Mouse (Mus musculus): Measurements from ENCODE around the gene Tcf3. TPM values are rescaled to one million over a fixed set of nuclear protein-coding genes. Genes with fewer than 3 reads are reported as not detected.

Gene Tcf3
- polyA plus RNA-seq (2015; fragmentation: Nextera tagmentation; extraction: Ambion mirVana): 63.7 and 74.6 TPM in 2 replicates

DNA sequence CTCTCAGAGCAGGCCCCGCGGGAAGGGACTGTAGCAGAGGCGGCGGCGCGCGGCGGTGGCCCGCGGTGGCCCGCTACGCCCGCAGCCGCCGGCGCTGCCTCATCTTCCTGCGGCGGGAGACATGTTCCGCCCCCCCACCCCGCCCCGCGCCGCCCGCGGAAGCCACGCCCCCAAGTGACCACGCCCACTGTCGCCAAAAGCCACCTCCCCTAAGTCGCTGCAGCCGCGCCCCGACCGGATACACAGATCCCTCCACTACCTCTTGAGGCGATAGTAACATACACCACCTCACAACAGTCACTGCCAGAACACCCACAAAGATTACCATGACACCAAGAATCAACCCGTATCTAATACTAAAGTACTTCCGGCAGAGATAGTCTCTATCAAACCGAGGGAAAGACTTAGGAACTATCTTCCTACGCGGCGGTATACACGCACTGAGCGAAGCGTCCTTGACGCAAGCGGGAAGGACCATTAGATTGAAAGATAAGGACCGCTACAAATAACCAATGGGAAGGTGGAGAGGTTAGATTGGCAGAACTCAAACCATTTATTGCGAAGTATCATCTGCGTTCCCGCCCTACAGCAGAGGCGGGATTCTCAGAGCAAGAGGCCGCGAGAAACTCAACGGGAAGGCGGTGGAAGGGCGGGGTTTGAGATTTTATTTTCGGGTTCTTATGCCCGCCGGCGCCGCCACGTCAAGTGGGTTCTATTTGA, at the start of gene Tcf3:
TSS of gene Tcf3 (minus strand) at position 135 of the 720 bp plus-strand sequence.
- Histone ChIP-seq H3K9ac (replicated peaks; ENCODE audit: low read depth, low read length) (peak within 1 kb of the TSS; percentile 95), H3K36me3 (ENCODE audit: control insufficient read depth, insufficient read depth) (peaks cover 4% of the 10 kb centered on the region; the same call in 1 of the 2 replicates), H3K27ac (ENCODE audit: low read length) (peak within 1 kb of the TSS; percentile 87), H3K27me3 (replicated peaks; ENCODE audit: control insufficient read depth, insufficient read depth, low read length) (no peaks in the 10 kb centered on the region), H3K4me2 (ENCODE audit: low read length) (peak within 1 kb of the TSS; percentile 70), H3K9me3 (ENCODE audit: control insufficient read depth, low read length) (no peaks in the 10 kb centered on the region), H3K4me1 (replicated peaks; ENCODE audit: control insufficient read depth, insufficient read depth, low read length) (peaks cover 26% of the 10 kb centered on the region), H3K4me3 (replicated peaks; ENCODE audit: low read length) (peak within 1 kb of the TSS; percentile 90)
- under 1% methylated on average over 61 of the region's 61 CpGs for WGBS
- peak; percentile 96 for ATAC-seq

DNA sequence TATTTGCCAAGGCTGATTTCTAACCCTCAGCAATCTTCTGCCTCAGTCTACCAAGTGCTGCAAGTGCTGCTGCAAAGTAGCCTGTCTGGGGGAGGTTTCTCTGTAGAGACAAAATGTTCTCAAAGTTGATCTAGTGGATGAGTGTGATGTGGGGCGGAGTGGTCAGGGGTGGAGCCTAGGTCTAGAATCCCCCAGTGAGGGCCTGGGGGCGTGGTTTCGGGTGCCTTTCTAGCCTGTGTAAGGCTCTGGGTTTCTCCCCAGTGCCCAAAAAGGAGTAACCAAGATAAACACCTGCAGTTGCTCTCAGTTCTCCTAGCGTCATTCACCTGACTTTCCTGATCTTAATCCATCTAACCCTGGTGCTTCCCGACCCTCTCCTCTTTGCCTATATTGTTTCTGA, 47.6 kb upstream of the Tcf3 start:
- 14% methylated on average over 5 of the region's 5 CpGs for WGBS
- ATAC-seq: no peak
- Histone ChIP-seq H3K4me2 (ENCODE audit: low read length) (no peak overlapping the region), H3K27me3 (replicated peaks; ENCODE audit: control insufficient read depth, insufficient read depth, low read length) (peaks cover 11% of the 10 kb centered on the region), H3K4me1 (replicated peaks; ENCODE audit: control insufficient read depth, insufficient read depth, low read length) (no peaks in the 10 kb centered on the region), H3K36me3 (ENCODE audit: control insufficient read depth, insufficient read depth) (no peaks in the 10 kb centered on the region), H3K9ac (replicated peaks; ENCODE audit: low read depth, low read length) (no peak overlapping the region), H3K4me3 (replicated peaks; ENCODE audit: low read length) (no peak overlapping the region), H3K9me3 (ENCODE audit: control insufficient read depth, low read length) (no peaks in the 10 kb centered on the region), H3K27ac (ENCODE audit: low read length) (no peak overlapping the region)

DNA sequence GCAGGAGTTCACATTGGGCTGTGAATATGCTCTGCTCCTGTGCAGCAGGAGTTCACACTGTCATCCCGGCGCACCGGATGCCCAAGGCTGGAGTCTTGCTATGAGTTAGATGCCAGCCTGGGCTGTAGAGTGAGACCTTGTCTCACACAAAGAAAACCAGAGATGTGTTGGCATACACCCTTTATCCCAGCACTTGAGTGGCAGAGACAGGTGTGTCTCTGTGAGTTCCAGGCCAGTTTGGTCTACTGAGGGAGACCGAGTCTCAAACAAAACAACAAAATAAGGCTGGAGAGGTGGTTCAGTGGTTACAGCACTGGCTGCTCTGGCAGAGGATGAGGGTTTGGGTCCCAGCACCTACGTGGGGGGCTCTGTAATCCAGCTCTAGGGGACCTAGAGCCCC, 45.1 kb upstream of the Tcf3 start:
- H3K4me3 ChIP-seq (replicated peaks; ENCODE audit: low read length): no peak overlapping the region
- H3K4me1 ChIP-seq (replicated peaks; ENCODE audit: control insufficient read depth, insufficient read depth, low read length): peaks cover 8% of the 10 kb centered on the region
- no peak overlapping the region for H3K27ac ChIP-seq (ENCODE audit: low read length)
- no peaks in the 10 kb centered on the region for H3K9me3 ChIP-seq (ENCODE audit: control insufficient read depth, low read length)
- H3K9ac ChIP-seq (replicated peaks; ENCODE audit: low read depth, low read length): no peak overlapping the region
- no peak for ATAC-seq
- no peaks in the 10 kb centered on the region; the same call in 1 of the 2 replicates for H3K27me3 ChIP-seq (replicated peaks; ENCODE audit: control insufficient read depth, insufficient read depth, low read length)
- H3K36me3 ChIP-seq (ENCODE audit: control insufficient read depth, insufficient read depth): no peaks in the 10 kb centered on the region
- WGBS: 79% methylated on average over 5 of the region's 5 CpGs
- no peak overlapping the region for H3K4me2 ChIP-seq (ENCODE audit: low read length)

DNA sequence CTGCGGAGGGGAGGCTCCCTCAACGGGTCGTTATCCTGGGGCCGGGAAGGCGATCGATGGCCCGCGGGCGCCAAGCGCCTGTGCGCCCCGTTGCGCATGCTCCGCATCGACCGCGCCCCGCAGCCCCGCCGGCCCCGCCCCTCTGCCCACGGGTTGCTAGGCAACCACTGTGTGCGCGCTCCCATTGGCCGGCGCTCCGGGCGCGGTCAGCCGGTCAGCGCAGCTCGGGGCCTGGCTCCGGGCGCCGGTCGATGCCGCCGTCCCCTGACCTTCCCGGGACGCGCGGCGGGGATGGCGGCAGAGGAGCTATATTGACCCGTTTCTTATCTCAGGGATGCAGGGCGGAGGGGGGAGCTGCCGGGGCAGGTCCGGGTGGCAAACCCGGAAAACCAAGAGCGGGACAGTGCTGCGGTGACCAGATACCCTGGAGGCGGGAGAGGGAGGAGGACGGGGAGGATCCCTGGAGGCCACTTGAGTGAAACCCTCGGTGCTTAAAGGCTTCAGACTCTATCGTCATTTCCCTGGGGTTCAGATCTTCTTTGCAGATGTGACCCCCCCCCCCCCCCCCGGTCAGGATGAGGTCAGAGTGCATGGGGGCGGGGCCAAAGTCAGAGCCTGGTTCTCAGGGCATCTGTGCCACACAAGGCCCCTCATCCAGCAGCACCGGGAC, 42.0 kb upstream of the Tcf3 start:
- peak overlapping the region; percentile 79 for H3K4me3 ChIP-seq (replicated peaks; ENCODE audit: low read length)
- H3K27ac ChIP-seq (ENCODE audit: low read length): peak overlapping the region; percentile 70
- under 1% methylated on average over 56 of the region's 58 CpGs for WGBS
- H3K4me1 ChIP-seq (replicated peaks; ENCODE audit: control insufficient read depth, insufficient read depth, low read length): peaks cover 8% of the 10 kb centered on the region
- H3K4me2 ChIP-seq (ENCODE audit: low read length): peak overlapping the region; percentile 74
- peak overlapping the region; percentile 73 for H3K9ac ChIP-seq (replicated peaks; ENCODE audit: low read depth, low read length)
- no peaks in the 10 kb centered on the region for H3K9me3 ChIP-seq (ENCODE audit: control insufficient read depth, low read length)
- H3K27me3 ChIP-seq (replicated peaks; ENCODE audit: control insufficient read depth, insufficient read depth, low read length): peaks cover 3% of the 10 kb centered on the region; the same call in 1 of the 2 replicates
- H3K36me3 ChIP-seq (ENCODE audit: control insufficient read depth, insufficient read depth): no peaks in the 10 kb centered on the region
- ATAC-seq: peak; percentile 91

DNA sequence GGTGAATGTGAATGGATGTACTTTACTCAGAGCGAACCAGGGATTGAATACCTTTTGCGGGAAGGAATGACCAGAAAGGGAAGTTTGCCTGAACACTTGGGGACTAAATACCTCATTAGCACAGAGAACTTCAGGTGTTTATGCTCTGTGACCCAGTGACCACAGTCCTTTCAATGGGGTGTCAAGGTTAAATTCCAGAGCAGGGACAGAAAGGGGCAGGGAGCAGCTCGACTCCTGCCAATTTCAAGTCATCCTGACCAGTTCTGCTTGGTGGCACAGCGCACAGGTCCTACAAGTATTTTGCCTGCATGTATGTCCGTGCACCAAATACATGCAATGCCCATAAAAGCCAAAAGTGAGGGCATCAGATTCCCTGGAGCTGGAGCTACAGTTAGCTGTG, 31.6 kb upstream of the Tcf3 start:
- H3K27me3 ChIP-seq (replicated peaks; ENCODE audit: control insufficient read depth, insufficient read depth, low read length): 0 out of 2 replicates have a peak, but pooled peaks cover 3% of the 10 kb centered on the region
- no peaks in the 10 kb centered on the region for H3K9me3 ChIP-seq (ENCODE audit: control insufficient read depth, low read length)
- H3K27ac ChIP-seq (ENCODE audit: low read length): no peak overlapping the region
- H3K36me3 ChIP-seq (ENCODE audit: control insufficient read depth, insufficient read depth): no peaks in the 10 kb centered on the region
- no peak overlapping the region for H3K4me3 ChIP-seq (replicated peaks; ENCODE audit: low read length)
- H3K4me2 ChIP-seq (ENCODE audit: low read length): no peak overlapping the region
- WGBS: 60% methylated on average over 5 of the region's 5 CpGs
- H3K4me1 ChIP-seq (replicated peaks; ENCODE audit: control insufficient read depth, insufficient read depth, low read length): peaks cover 5% of the 10 kb centered on the region; the same call in 1 of the 2 replicates
- no peak for ATAC-seq
- H3K9ac ChIP-seq (replicated peaks; ENCODE audit: low read depth, low read length): no peak overlapping the region

DNA sequence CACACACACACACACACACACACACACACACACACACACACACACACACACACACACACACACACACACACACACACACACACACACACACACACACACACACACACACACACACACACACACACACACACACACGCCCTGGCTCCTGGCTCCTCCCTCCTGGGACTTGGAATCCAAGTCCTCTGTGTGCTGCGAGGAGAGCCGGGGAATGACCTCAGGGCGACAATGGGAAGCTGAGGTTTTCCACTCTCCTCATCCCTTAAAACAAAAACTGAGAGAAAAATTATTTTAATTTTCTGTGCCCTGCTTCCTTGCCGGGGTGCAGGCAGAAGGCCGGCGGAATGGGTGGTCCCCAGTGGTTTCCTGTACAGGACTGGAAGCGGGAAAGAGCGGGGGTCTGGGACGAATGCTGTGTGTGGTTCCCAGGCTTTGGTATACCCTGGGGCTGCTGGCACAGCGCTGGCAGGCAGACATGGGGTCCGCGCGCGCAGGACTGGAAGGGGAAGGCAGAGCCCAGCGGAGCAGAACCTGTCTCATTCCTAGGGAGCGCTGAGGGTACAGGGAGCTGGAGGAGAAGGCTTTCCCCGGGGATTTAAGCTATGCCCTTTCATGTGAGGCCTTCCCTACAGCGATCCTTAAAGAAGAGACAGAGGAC, 31.1 kb upstream of the Tcf3 start:
- ATAC-seq: no peak
- Histone ChIP-seq H3K4me1 (replicated peaks; ENCODE audit: control insufficient read depth, insufficient read depth, low read length) (peaks cover 5% of the 10 kb centered on the region; the same call in 1 of the 2 replicates), H3K4me3 (replicated peaks; ENCODE audit: low read length) (no peak overlapping the region), H3K27me3 (replicated peaks; ENCODE audit: control insufficient read depth, insufficient read depth, low read length) (0 out of 2 replicates have a peak, but pooled peaks cover 3% of the 10 kb centered on the region), H3K36me3 (ENCODE audit: control insufficient read depth, insufficient read depth) (no peaks in the 10 kb centered on the region), H3K4me2 (ENCODE audit: low read length) (peak overlapping the region; percentile 24), H3K27ac (ENCODE audit: low read length) (no peak overlapping the region), H3K9me3 (ENCODE audit: control insufficient read depth, low read length) (no peaks in the 10 kb centered on the region), H3K9ac (replicated peaks; ENCODE audit: low read depth, low read length) (0 out of 2 replicates have a peak overlapping the region, but pooled peaks have one; percentile 32)
- 4% methylated on average over 19 of the region's 19 CpGs for WGBS

DNA sequence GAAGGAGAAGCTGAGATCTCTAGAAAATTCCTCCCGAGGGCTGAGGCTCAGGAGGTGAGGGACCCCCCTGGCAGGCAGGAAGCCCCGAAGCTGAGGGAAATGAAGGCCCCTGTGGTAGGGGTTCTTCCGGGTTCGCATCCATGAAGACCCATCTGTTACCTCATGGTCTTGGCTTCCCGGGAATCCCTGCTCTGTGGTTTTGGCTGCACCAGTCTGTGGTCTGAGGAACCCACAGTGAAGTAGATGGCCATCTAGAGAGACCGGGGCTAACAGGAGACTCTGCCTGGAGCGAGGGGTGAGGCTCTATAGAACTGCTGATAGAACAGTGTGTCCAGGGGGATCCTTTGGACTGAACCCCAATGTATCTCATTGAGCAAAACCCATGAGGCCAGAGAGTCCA, 27.9 kb upstream of the Tcf3 start:
- no peaks in the 10 kb centered on the region for H3K36me3 ChIP-seq (ENCODE audit: control insufficient read depth, insufficient read depth)
- no peak overlapping the region for H3K4me2 ChIP-seq (ENCODE audit: low read length)
- H3K9me3 ChIP-seq (ENCODE audit: control insufficient read depth, low read length): no peaks in the 10 kb centered on the region
- no peak overlapping the region for H3K27ac ChIP-seq (ENCODE audit: low read length)
- H3K9ac ChIP-seq (replicated peaks; ENCODE audit: low read depth, low read length): no peak overlapping the region
- peaks cover 5% of the 10 kb centered on the region; the same call in 1 of the 2 replicates for H3K4me1 ChIP-seq (replicated peaks; ENCODE audit: control insufficient read depth, insufficient read depth, low read length)
- H3K4me3 ChIP-seq (replicated peaks; ENCODE audit: low read length): no peak overlapping the region
- 0 out of 2 replicates have a peak, but pooled peaks cover 3% of the 10 kb centered on the region for H3K27me3 ChIP-seq (replicated peaks; ENCODE audit: control insufficient read depth, insufficient read depth, low read length)
- WGBS: 81% methylated on average over 7 of the region's 7 CpGs
- no peak for ATAC-seq

DNA sequence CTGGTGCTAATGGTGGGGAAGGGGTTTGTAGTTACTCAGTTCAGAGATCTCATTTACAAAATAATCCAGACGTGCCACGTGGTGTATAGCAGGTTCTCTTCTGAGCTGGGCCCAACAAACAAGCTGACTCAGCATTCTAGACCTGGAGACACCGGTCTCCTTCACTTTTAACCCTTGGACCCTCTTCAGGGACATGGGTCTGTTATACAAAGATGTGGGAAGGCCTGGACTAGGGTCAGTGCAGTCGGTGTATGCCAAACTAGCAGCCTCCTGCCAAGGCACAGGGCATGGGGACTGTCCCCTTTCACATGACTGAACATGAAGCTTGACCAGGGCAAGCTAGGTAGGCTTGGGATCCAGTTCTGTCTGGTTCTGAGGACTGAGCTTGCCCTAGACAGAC, 26.9 kb upstream of the Tcf3 start:
- no peaks in the 10 kb centered on the region for H3K36me3 ChIP-seq (ENCODE audit: control insufficient read depth, insufficient read depth)

DNA sequence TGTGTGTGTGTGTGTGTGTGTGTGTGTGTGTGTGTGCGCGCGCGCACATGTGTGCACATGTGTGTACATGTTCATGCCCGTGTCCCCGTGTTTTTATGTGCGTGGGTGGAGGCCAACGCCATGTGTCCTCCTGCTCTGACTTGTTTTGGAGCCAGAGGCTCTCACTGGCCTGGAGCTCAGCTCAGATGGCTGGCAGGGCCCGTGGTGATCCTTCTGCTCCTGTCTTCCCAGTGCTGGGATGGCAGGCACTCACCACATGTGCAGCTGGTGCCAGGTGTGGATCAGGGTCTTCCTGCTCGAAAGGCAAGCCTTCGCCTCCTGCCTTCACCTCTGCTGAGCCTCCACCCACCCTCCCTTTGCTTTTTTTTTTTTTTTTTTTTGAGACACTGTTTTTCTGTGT, 26.2 kb upstream of the Tcf3 start:
- Histone ChIP-seq H3K27ac (ENCODE audit: low read length) (no peak overlapping the region), H3K4me3 (replicated peaks; ENCODE audit: low read length) (no peak overlapping the region), H3K9me3 (ENCODE audit: control insufficient read depth, low read length) (no peaks in the 10 kb centered on the region), H3K4me1 (replicated peaks; ENCODE audit: control insufficient read depth, insufficient read depth, low read length) (peaks cover 3% of the 10 kb centered on the region; the same call in 1 of the 2 replicates), H3K36me3 (ENCODE audit: control insufficient read depth, insufficient read depth) (no peaks in the 10 kb centered on the region), H3K4me2 (ENCODE audit: low read length) (no peak overlapping the region), H3K27me3 (replicated peaks; ENCODE audit: control insufficient read depth, insufficient read depth, low read length) (no peaks in the 10 kb centered on the region), H3K9ac (replicated peaks; ENCODE audit: low read depth, low read length) (no peak overlapping the region)
- 90% methylated on average over 11 of the region's 11 CpGs for WGBS
- ATAC-seq: no peak

More for the DNA sequence above, 26.9 kb upstream of the Tcf3 start:
- Histone ChIP-seq H3K4me3 (replicated peaks; ENCODE audit: low read length) (no peak overlapping the region), H3K27ac (ENCODE audit: low read length) (no peak overlapping the region), H3K4me2 (ENCODE audit: low read length) (no peak overlapping the region), H3K9me3 (ENCODE audit: control insufficient read depth, low read length) (no peaks in the 10 kb centered on the region), H3K4me1 (replicated peaks; ENCODE audit: control insufficient read depth, insufficient read depth, low read length) (peaks cover 5% of the 10 kb centered on the region; the same call in 1 of the 2 replicates), H3K9ac (replicated peaks; ENCODE audit: low read depth, low read length) (no peak overlapping the region), H3K27me3 (replicated peaks; ENCODE audit: control insufficient read depth, insufficient read depth, low read length) (0 out of 2 replicates have a peak, but pooled peaks cover under 1% of the 10 kb centered on the region)
- 73% methylated on average over 4 of the region's 4 CpGs for WGBS
- no peak for ATAC-seq

Data from forebrain, embryonic 16.5 days (tissue).